Mouse (Mus musculus): ENCODE results near the gene Tcea3. TPM values are rescaled to one million over a fixed set of nuclear protein-coding genes. Genes with fewer than 3 reads are reported as not detected.
A peak's percentile ranks its signal among the peaks of the same experiment; 100 is the strongest.

Gene Tcea3
- total RNA-seq, 1 experiment: 75.1 TPM

DNA sequence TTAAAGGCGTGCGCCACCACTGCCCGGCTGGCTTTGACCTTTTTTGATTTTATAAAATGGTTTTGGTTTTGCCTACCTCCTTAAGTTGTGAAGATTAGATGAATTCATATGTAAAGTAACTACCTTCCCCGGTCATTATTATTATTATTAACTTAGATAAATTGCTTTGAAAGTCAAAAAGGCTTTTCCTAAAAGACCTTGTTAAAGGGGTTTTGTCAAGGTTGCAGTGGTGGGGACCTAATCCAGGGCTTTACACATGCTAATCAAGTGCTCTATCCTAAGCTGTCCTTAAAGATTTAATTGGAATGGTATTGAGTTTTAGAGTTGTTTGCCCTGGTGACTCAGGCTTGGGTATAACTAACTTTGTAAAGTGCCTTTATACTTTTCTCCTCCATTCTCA is 70.1 kb downstream of the Tcea3 start:
- H3K36me3 ChIP-seq (ENCODE audit: control insufficient read depth, insufficient read depth, low read length, poor library complexity, severe bottlenecking): peaks cover 16% of the 10 kb centered on the region
- DNase-seq (ENCODE audit: low read depth, low spot score): peak; percentile 77
- in situ Hi-C loops (cut with MboI; ENCODE audit: low sequenced_read_pairs in 2 of 2, unreplicated experiment in 2 of 2): no loop called here

DNA sequence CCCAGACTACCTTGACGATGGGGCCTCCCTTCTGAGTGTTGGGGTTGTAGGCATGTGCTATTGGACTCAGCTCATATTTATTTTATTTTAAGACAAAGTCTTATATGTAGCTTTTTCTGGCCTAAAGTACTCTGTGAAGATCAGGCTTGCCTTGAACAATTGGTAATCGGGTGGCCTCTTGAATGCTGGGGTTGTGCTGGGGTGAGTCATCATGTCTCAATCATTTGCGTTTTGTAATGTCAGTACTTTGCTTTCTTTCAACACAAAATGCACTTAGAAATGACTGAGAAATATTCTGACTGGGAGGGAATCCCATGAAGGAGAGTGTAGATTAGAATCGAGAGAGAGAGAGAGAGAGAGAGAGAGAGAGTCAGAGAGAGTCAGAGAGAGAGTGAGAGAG is 72.5 kb downstream of the Tcea3 start:
- in situ Hi-C loops (cut with MboI; ENCODE audit: low sequenced_read_pairs in 2 of 2, unreplicated experiment in 2 of 2): no loop called here

More for the DNA sequence above, 70.1 kb downstream of the Tcea3 start:
- no peak overlapping the region; the same call in 1 of the 2 replicates for H3K27ac ChIP-seq (ENCODE audit: insufficient read depth, low read depth, low read length, poor library complexity, severe bottlenecking)
- peaks cover 4 to 5% of the 10 kb centered on the region in 2 experiments; a peak in 3 of 4 replicates for H3K4me1 ChIP-seq (ENCODE audit: control insufficient read depth in 2 of 2, insufficient read depth in 2 of 2, low read length in 2 of 2, poor library complexity in 1 of 2)
- no peaks in the 10 kb centered on the region for H3K9me3 ChIP-seq (ENCODE audit: control insufficient read depth, insufficient read depth, low read depth, low read length)
- H3K9ac ChIP-seq (ENCODE audit: insufficient read depth, low read depth, low read length, poor library complexity, severe bottlenecking): no peak overlapping the region
- TF ChIP-seq CHD2 (IDR thresholded peaks at IDR 0.05; ENCODE audit: low read depth, low read length): peak; percentile 53
- no peak for TF ChIP-seq ZNF384 (IDR thresholded peaks at IDR 0.05; ENCODE audit: low read depth, low read length)
- no peak overlapping the region for H3K4me3 ChIP-seq (ENCODE audit: insufficient read depth in 1 of 2, low read depth in 1 of 2, low read length in 2 of 2, poor library complexity in 1 of 2, severe bottlenecking in 1 of 2)

DNA sequence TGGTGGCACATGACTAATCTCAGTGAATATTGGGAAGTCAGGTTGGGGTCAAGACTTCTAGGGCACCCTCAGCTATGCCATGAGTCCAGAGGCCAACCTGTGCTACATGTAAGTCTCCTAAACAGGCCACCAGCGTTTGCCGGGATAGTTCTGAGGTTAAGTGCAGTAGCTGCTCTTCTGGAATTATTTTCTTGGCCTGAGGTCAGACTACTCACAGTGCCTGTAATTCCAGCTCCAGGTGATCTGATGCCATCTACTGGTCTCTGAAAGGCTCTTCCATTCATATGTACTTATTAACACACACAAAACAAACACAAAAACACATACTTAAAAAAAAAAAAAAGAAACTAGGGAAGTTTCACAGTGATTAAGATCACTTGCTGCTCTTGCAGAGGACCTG is 76.7 kb downstream of the Tcea3 start:
- in situ Hi-C loops (cut with MboI; ENCODE audit: low sequenced_read_pairs in 2 of 2, unreplicated experiment in 2 of 2): no loop called here

More for the DNA sequence above, 72.5 kb downstream of the Tcea3 start:
- Histone ChIP-seq H3K27ac (ENCODE audit: insufficient read depth, low read depth, low read length, poor library complexity, severe bottlenecking) (no peak overlapping the region), H3K4me1 (ENCODE audit: control insufficient read depth in 2 of 2, insufficient read depth in 2 of 2, low read length in 2 of 2, poor library complexity in 1 of 2) (peaks cover 3 to 4% of the 10 kb centered on the region in 2 experiments; a peak in 3 of 4 replicates), H3K36me3 (ENCODE audit: control insufficient read depth, insufficient read depth, low read length, poor library complexity, severe bottlenecking) (peaks cover 21% of the 10 kb centered on the region), H3K9me3 (ENCODE audit: control insufficient read depth, insufficient read depth, low read depth, low read length) (no peaks in the 10 kb centered on the region), H3K4me3 (ENCODE audit: insufficient read depth in 1 of 2, low read depth in 1 of 2, low read length in 2 of 2, poor library complexity in 1 of 2, severe bottlenecking in 1 of 2) (no peak overlapping the region), H3K9ac (ENCODE audit: insufficient read depth, low read depth, low read length, poor library complexity, severe bottlenecking) (no peak overlapping the region)
- DNase-seq (ENCODE audit: low read depth, low spot score): no peak
- TF ChIP-seq MAFK (IDR thresholded peaks at IDR 0.05; ENCODE audit: insufficient read depth, low read depth, low read length): no peak
- no peak for TF ChIP-seq CHD2 (IDR thresholded peaks at IDR 0.05; ENCODE audit: low read depth, low read length)

More for the DNA sequence above, 76.7 kb downstream of the Tcea3 start:
- Histone ChIP-seq H3K9ac (ENCODE audit: insufficient read depth, low read depth, low read length, poor library complexity, severe bottlenecking) (peak overlapping the region; percentile 17; the same call in 1 of the 2 replicates), H3K27ac (ENCODE audit: insufficient read depth, low read depth, low read length, poor library complexity, severe bottlenecking) (no peak overlapping the region), H3K4me1 (ENCODE audit: control insufficient read depth in 2 of 2, insufficient read depth in 2 of 2, low read length in 2 of 2, poor library complexity in 1 of 2) (no peaks in the 10 kb centered on the region), H3K9me3 (ENCODE audit: control insufficient read depth, insufficient read depth, low read depth, low read length) (no peaks in the 10 kb centered on the region), H3K36me3 (ENCODE audit: control insufficient read depth, insufficient read depth, low read length, poor library complexity, severe bottlenecking) (peaks cover 14% of the 10 kb centered on the region), H3K4me3 (ENCODE audit: insufficient read depth in 1 of 2, low read depth in 1 of 2, low read length in 2 of 2, poor library complexity in 1 of 2, severe bottlenecking in 1 of 2) (no peak overlapping the region)
- DNase-seq (ENCODE audit: low read depth, low spot score): no peak
- no peak for TF ChIP-seq ZNF384 (IDR thresholded peaks at IDR 0.05; ENCODE audit: low read depth, low read length)
- no peak for TF ChIP-seq HCFC1 (IDR thresholded peaks at IDR 0.05; ENCODE audit: borderline replicate concordance, insufficient read depth, low read length)
- TF ChIP-seq MAFK (IDR thresholded peaks at IDR 0.05; ENCODE audit: insufficient read depth, low read depth, low read length): no peak
- TF ChIP-seq CHD2 (IDR thresholded peaks at IDR 0.05; ENCODE audit: low read depth, low read length): no peak
- no peak for TF ChIP-seq ZC3H11A (IDR thresholded peaks at IDR 0.05; ENCODE audit: borderline replicate concordance, low read depth, low read length)

Other genes with a start within 250 kb of the Tcea3 start
- 14.0 and 21.4 TPM in 2 replicates for gene Eloa, start 226.0 kb upstream of the Tcea3 start, total RNA-seq (2012; rRNA removed)
- 1,283 and 1,442 TPM in 2 replicates for gene Rpl11, start 194.3 kb upstream of the Tcea3 start, total RNA-seq (2012; rRNA removed)
- 78.8 and 126 TPM in 2 replicates for gene Id3, start 104.2 kb upstream of the Tcea3 start, total RNA-seq (2012; rRNA removed)
- gene E2f2, start 75.3 kb upstream of the Tcea3 start, total RNA-seq (2012; rRNA removed): 7.5 and 9.8 TPM in 2 replicates
- 4.7 and 8.1 TPM in 2 replicates for gene Asap3, start 41.4 kb upstream of the Tcea3 start, total RNA-seq (2012; rRNA removed)
- gene Zfp46, start 37.0 kb downstream of the Tcea3 start, total RNA-seq (2012; rRNA removed): 5.8 and 6.1 TPM in 2 replicates
- 58.1 and 73.4 TPM in 2 replicates for gene Hnrnpr, start 63.2 kb downstream of the Tcea3 start, total RNA-seq (2012; rRNA removed)
- 0.32 and 1.5 TPM in 2 replicates for gene Htr1d, start 175.8 kb downstream of the Tcea3 start, total RNA-seq (2012; rRNA removed)
- 0.89 and 1.0 TPM in 2 replicates for gene 6030445D17Rik, start 214.5 kb downstream of the Tcea3 start, total RNA-seq (2012; rRNA removed)
- 34.6 and 41.0 TPM in 2 replicates for gene Luzp1, start 222.0 kb downstream of the Tcea3 start, total RNA-seq (2012; rRNA removed)